Mouse (Mus musculus) intestine, embryonic 15.5 days (tissue): ENCODE measurements around the gene Pikfyve. TPM values are rescaled to one million over a fixed set of nuclear protein-coding genes. Genes with fewer than 3 reads are reported as not detected.
"Not testable (repeated sequence)": the region's sequence is repeated elsewhere in the genome, so short reads cannot be mapped to it uniquely, and the experiment has no call there.

Experiments
- ATAC-seq: fragments of 200-750 bp; cut with Nextera tagmentation; 2 replicates; pipeline ENCODE4 v1.8.0; 2017; ENCODE audit warnings: moderate TSS enrichment, moderate library complexity
- H3K27ac ChIP-seq: fragments of 300-500 bp; sonication (generic); 2 replicates; pipeline ENCODE4 v1.5.1; 2015; ENCODE audit warnings: mild to moderate bottlenecking, inconsistent platforms
- H3K27me3 ChIP-seq: fragments of 300-500 bp; sonication (generic); replicated peaks from 2 replicates; pipeline ENCODE4 v1.6.1; 2015; ENCODE audit warnings: inconsistent platforms
- H3K36me3 ChIP-seq: fragments of 300-500 bp; sonication (generic); 2 replicates; pipeline ENCODE4 v1.6.1; 2015; ENCODE audit warnings: inconsistent platforms
- H3K4me1 ChIP-seq: fragments of 300-500 bp; sonication (generic); replicated peaks from 2 replicates; pipeline ENCODE4 v1.6.1; 2015; ENCODE audit warnings: inconsistent platforms
- H3K4me2 ChIP-seq: fragments of 300-500 bp; sonication (generic); replicated peaks from 2 replicates; pipeline ENCODE4 v1.6.1; 2015; ENCODE audit warnings: mild to moderate bottlenecking, inconsistent platforms
- H3K4me3 ChIP-seq: fragments of 300-500 bp; sonication (generic); replicated peaks from 2 replicates; pipeline ENCODE4 v1.5.1; 2015; ENCODE audit warnings: inconsistent platforms
- H3K9ac ChIP-seq: fragments of 300-500 bp; sonication (generic); 2 replicates; pipeline ENCODE4 v1.6.1; 2015; ENCODE audit warnings: inconsistent platforms
- H3K9me3 ChIP-seq: fragments of 300-500 bp; sonication (generic); 2 replicates; pipeline ENCODE4 v1.6.1; 2016; ENCODE audit warnings: inconsistent platforms
- WGBS: fragments of 180-500 bp; shearing (Covaris S2); methylation state at CpG from one replicate; pipeline ENCODE4 v1.1.7; 2015; 5-methylcytosine and 5-hydroxymethylcytosine counted together
- polyA plus RNA-seq: library from polyadenylated mRNA; unstranded; fragments of >200 nt; fragmentation: Nextera tagmentation; extraction: Ambion mirVana; gene quantifications from 2 replicates; pipeline ENCODE4 v1.2.1, GENCODE M21; 2015

Gene Pikfyve
- polyA plus RNA-seq, 1 experiment from 2014 or later: 8.3 TPM

GRCm38 (mm10) chr1:65190172-65190571 is 3.7 kb downstream of the Pikfyve start:
- H3K27ac ChIP-seq: no peak overlapping the region
- 88% methylated on average over 4 of the region's 4 CpGs for WGBS
- H3K4me2 ChIP-seq: no peak overlapping the region
- no peak overlapping the region for H3K4me3 ChIP-seq
- no peaks in the 10 kb centered on the region for H3K9me3 ChIP-seq
- H3K36me3 ChIP-seq: peaks cover 3% of the 10 kb centered on the region; the same call in 1 of the 2 replicates
- H3K27me3 ChIP-seq: no peaks in the 10 kb centered on the region
- H3K9ac ChIP-seq: no peak overlapping the region
- H3K4me1 ChIP-seq: peaks cover 4% of the 10 kb centered on the region; the same call in 1 of the 2 replicates
- no peak for ATAC-seq

GRCm38 (mm10) chr1:65193226-65193625 is 6.7 kb downstream of the Pikfyve start:
- H3K4me1 ChIP-seq: no peaks in the 10 kb centered on the region
- WGBS: 95% methylated on average over 2 of the region's 2 CpGs

GRCm38 (mm10) chr1:65198425-65198824 is 11.9 kb downstream of the Pikfyve start:
- whole genome bisulfite sequencing: 90% methylated on average over 2 of the region's 2 CpGs
- H3K27me3 ChIP-seq: no peaks in the 10 kb centered on the region

More at GRCm38 (mm10) chr1:65193226-65193625, 6.7 kb downstream of the Pikfyve start:
- H3K4me2 ChIP-seq: no peak overlapping the region
- no peaks in the 10 kb centered on the region for H3K27me3 ChIP-seq
- H3K9me3 ChIP-seq: no peaks in the 10 kb centered on the region
- H3K27ac ChIP-seq: no peak overlapping the region
- H3K9ac ChIP-seq: no peak overlapping the region
- H3K4me3 ChIP-seq: no peak overlapping the region
- H3K36me3 ChIP-seq: peaks cover 3% of the 10 kb centered on the region; the same call in 1 of the 2 replicates
- ATAC-seq: no peak

GRCm38 (mm10) chr1:65198861-65199260 is 12.4 kb downstream of the Pikfyve start:
- no peak overlapping the region for H3K9ac ChIP-seq
- no peak overlapping the region for H3K4me3 ChIP-seq
- H3K4me1 ChIP-seq: no peaks in the 10 kb centered on the region
- no peak overlapping the region for H3K27ac ChIP-seq
- H3K4me2 ChIP-seq: no peak overlapping the region
- H3K9me3 ChIP-seq: no peaks in the 10 kb centered on the region
- no peaks in the 10 kb centered on the region for H3K36me3 ChIP-seq
- no peaks in the 10 kb centered on the region for H3K27me3 ChIP-seq
- WGBS: 93% methylated on average over 2 of the region's 2 CpGs
- ATAC-seq: no peak

More at GRCm38 (mm10) chr1:65198425-65198824, 11.9 kb downstream of the Pikfyve start:
- Histone ChIP-seq H3K4me2 (no peak overlapping the region), H3K36me3 (0 out of 2 replicates have a peak, but pooled peaks cover 2% of the 10 kb centered on the region), H3K9ac (no peak overlapping the region), H3K4me3 (no peak overlapping the region), H3K4me1 (no peaks in the 10 kb centered on the region), H3K9me3 (no peaks in the 10 kb centered on the region), H3K27ac (no peak overlapping the region)
- no peak for ATAC-seq

GRCm38 (mm10) chr1:65204299-65204698 is 17.8 kb downstream of the Pikfyve start:
- no peak overlapping the region for H3K4me2 ChIP-seq
- H3K9me3 ChIP-seq: no peaks in the 10 kb centered on the region
- no peaks in the 10 kb centered on the region for H3K4me1 ChIP-seq
- WGBS: 82% methylated on average over 1 of the region's 1 CpGs
- no peak overlapping the region for H3K4me3 ChIP-seq
- H3K36me3 ChIP-seq: peaks cover 16% of the 10 kb centered on the region
- ATAC-seq: no peak
- no peak overlapping the region for H3K27ac ChIP-seq
- no peak overlapping the region for H3K9ac ChIP-seq
- H3K27me3 ChIP-seq: no peaks in the 10 kb centered on the region

GRCm38 (mm10) chr1:65213214-65213613 is 26.7 kb downstream of the Pikfyve start:
- H3K36me3 ChIP-seq: peaks cover 10% of the 10 kb centered on the region; the same call in 1 of the 2 replicates
- H3K27me3 ChIP-seq: no peaks in the 10 kb centered on the region
- H3K4me1 ChIP-seq: no peaks in the 10 kb centered on the region
- no peak for ATAC-seq
- H3K4me3 ChIP-seq: no peak overlapping the region
- H3K9me3 ChIP-seq: peaks cover 3% of the 10 kb centered on the region; the same call in 1 of the 2 replicates
- no peak overlapping the region for H3K27ac ChIP-seq
- no peak overlapping the region for H3K4me2 ChIP-seq
- no peak overlapping the region for H3K9ac ChIP-seq
- 93% methylated on average over 2 of the region's 2 CpGs for WGBS

GRCm38 (mm10) chr1:65217567-65217966 is 31.1 kb downstream of the Pikfyve start:
- 75% methylated on average over 2 of the region's 2 CpGs for WGBS
- Histone ChIP-seq H3K4me3 (no peak overlapping the region), H3K27me3 (no peaks in the 10 kb centered on the region), H3K4me2 (no peak overlapping the region), H3K4me1 (no peaks in the 10 kb centered on the region), H3K27ac (no peak overlapping the region), H3K9ac (no peak overlapping the region), H3K36me3 (0 out of 2 replicates have a peak, but pooled peaks cover 3% of the 10 kb centered on the region), H3K9me3 (no peaks in the 10 kb centered on the region)
- no peak for ATAC-seq

GRCm38 (mm10) chr1:65217972-65218371 is 31.5 kb downstream of the Pikfyve start:
- H3K4me2 ChIP-seq: no peak overlapping the region
- WGBS: 85% methylated on average over 1 of the region's 1 CpGs
- no peaks in the 10 kb centered on the region for H3K27me3 ChIP-seq
- no peak overlapping the region for H3K27ac ChIP-seq
- no peak for ATAC-seq
- no peaks in the 10 kb centered on the region for H3K4me1 ChIP-seq
- H3K9me3 ChIP-seq: no peaks in the 10 kb centered on the region
- 0 out of 2 replicates have a peak, but pooled peaks cover 3% of the 10 kb centered on the region for H3K36me3 ChIP-seq
- H3K4me3 ChIP-seq: no peak overlapping the region
- no peak overlapping the region for H3K9ac ChIP-seq

GRCm38 (mm10) chr1:65223654-65224053 is 37.2 kb downstream of the Pikfyve start:
- no peak overlapping the region for H3K9ac ChIP-seq
- no peak overlapping the region for H3K4me2 ChIP-seq
- no peak overlapping the region for H3K27ac ChIP-seq
- H3K4me1 ChIP-seq: no peaks in the 10 kb centered on the region
- WGBS: 98% methylated on average over 2 of the region's 2 CpGs
- H3K4me3 ChIP-seq: no peak overlapping the region
- H3K27me3 ChIP-seq: no peaks in the 10 kb centered on the region
- H3K36me3 ChIP-seq: peaks cover 5% of the 10 kb centered on the region; the same call in 1 of the 2 replicates
- H3K9me3 ChIP-seq: no peaks in the 10 kb centered on the region
- no peak for ATAC-seq

- Histone ChIP-seq H3K4me1 (no peaks in the 10 kb centered on the region), H3K4me3 (no peak overlapping the region), H3K4me2 (no peak overlapping the region), H3K9ac (no peak overlapping the region), H3K36me3 (peaks cover 3% of the 10 kb centered on the region; the same call in 1 of the 2 replicates), H3K27ac (no peak overlapping the region), H3K27me3 (no peaks in the 10 kb centered on the region), H3K9me3 (no peaks in the 10 kb centered on the region)
- no peak for ATAC-seq
- 88% methylated on average over 2 of the region's 2 CpGs for WGBS
Observed at GRCm38 (mm10) chr1:65227681-65228080, 41.2 kb downstream of the Pikfyve start.

- H3K4me2 ChIP-seq, H3K9me3 ChIP-seq, H3K4me3 ChIP-seq, H3K4me1 ChIP-seq, H3K36me3 ChIP-seq, H3K27ac ChIP-seq, ATAC-seq, H3K27me3 ChIP-seq, H3K9ac ChIP-seq: not testable (repeated sequence)
- WGBS: 88% methylated on average over 3 of the region's 3 CpGs
Observed at GRCm38 (mm10) chr1:65229768-65230167, 43.3 kb downstream of the Pikfyve start.

- H3K9me3 ChIP-seq: no peaks in the 10 kb centered on the region
- H3K36me3 ChIP-seq: peaks cover 3% of the 10 kb centered on the region; the same call in 1 of the 2 replicates
- H3K27me3 ChIP-seq: no peaks in the 10 kb centered on the region
- H3K9ac ChIP-seq: no peak overlapping the region
- H3K4me1 ChIP-seq: no peaks in the 10 kb centered on the region
- WGBS: 79% methylated on average over 1 of the region's 1 CpGs
- H3K4me3 ChIP-seq: no peak overlapping the region
- H3K27ac ChIP-seq: no peak overlapping the region
- no peak for ATAC-seq
- no peak overlapping the region for H3K4me2 ChIP-seq
Observed at GRCm38 (mm10) chr1:65230566-65230965, 44.1 kb downstream of the Pikfyve start.

GRCm38 (mm10) chr1:65237712-65238111 is 51.2 kb downstream of the Pikfyve start:
- Histone ChIP-seq H3K9me3 (no peaks in the 10 kb centered on the region), H3K27me3 (no peaks in the 10 kb centered on the region), H3K4me3 (no peak overlapping the region), H3K9ac (no peak overlapping the region), H3K4me1 (no peaks in the 10 kb centered on the region), H3K27ac (no peak overlapping the region), H3K36me3 (peaks cover 4% of the 10 kb centered on the region; the same call in 1 of the 2 replicates), H3K4me2 (no peak overlapping the region)
- ATAC-seq: no peak
- WGBS: 82% methylated on average over 3 of the region's 3 CpGs
